Mouse (Mus musculus) MEL (cell line): ENCODE measurements around the gene Abi3.

Source experiments
- CTCF ChIP-seq, 3 experiments: IDR thresholded peaks in 2 of 3; conservative IDR thresholded peaks in 1 of 3; 2 replicates each; pipeline ENCODE4 v1.5.1; 2011 to 2012; ENCODE audit warnings: low read length in 3 of 3, low read depth in 2 of 3, mild to moderate bottlenecking in 2 of 3, improper control_type of control experiment in 1 of 3, inconsistent platforms in 1 of 3, mixed read lengths in 1 of 3, moderate library complexity in 1 of 3; ENCODE audit not compliant: control insufficient read depth in 1 of 3, insufficient read depth in 1 of 3, poor library complexity in 1 of 3, severe bottlenecking in 1 of 3
- EP300 ChIP-seq, 2 experiments: IDR thresholded peaks; 2 replicates each; pipeline ENCODE4 v1.6.1; 2011; ENCODE audit warnings: improper control_type of control experiment in 2 of 2, low read length in 2 of 2, low read depth in 1 of 2, mild to moderate bottlenecking in 1 of 2
- GABPA ChIP-seq: IDR thresholded peaks from 2 replicates; pipeline ENCODE4 v1.6.1; 2012; ENCODE audit warnings: low read depth, mild to moderate bottlenecking, inconsistent platforms, low read length, improper control_type of control experiment, moderate library complexity
- POLR2A ChIP-seq, 2 experiments: IDR thresholded peaks; 2 replicates each; pipeline ENCODE4 v1.6.1; 2011 to 2012; ENCODE audit warnings: low read length in 2 of 2, mild to moderate bottlenecking in 2 of 2, control low read depth in 1 of 2, improper control_type of control experiment in 1 of 2, low read depth in 1 of 2, moderate library complexity in 1 of 2; ENCODE audit not compliant: control insufficient read depth in 1 of 2, insufficient read depth in 1 of 2, poor library complexity in 1 of 2

GRCm38 (mm10) chr11:95830411-95831275 lies 11.6 kb downstream of the Abi3 start:
- TF ChIP-seq EP300 (IDR thresholded peaks at IDR 0.05; ENCODE audit: low read depth in 1 of 2, low read length in 2 of 2) = no peak
- TF ChIP-seq CTCF (IDR thresholded peaks at IDR 0.05 in 2 of 3, conservative IDR thresholded peaks at IDR 0.05 in 1 of 3; ENCODE audit: control insufficient read depth in 1 of 3, insufficient read depth in 1 of 3, low read depth in 2 of 3, low read length in 3 of 3, poor library complexity in 1 of 3, severe bottlenecking in 1 of 3) = no peak
- TF ChIP-seq GABPA = no peak
- TF ChIP-seq POLR2A (IDR thresholded peaks at IDR 0.05; ENCODE audit: control insufficient read depth in 1 of 2, insufficient read depth in 1 of 2, low read depth in 1 of 2, low read length in 2 of 2, poor library complexity in 1 of 2) = no peak
